Mouse (Mus musculus) right cerebral cortex, adult 2 months (tissue): ENCODE measurements at regions not wholly inside any gene's neighbourhood (a gene's known extent, or its start where the extent isn't known, plus 50 kb on each side); places are given as distances from the start of the nearest gene placed in this dataset.
A peak's percentile ranks its signal among the peaks of the same experiment; 100 is the strongest.
"Not testable (repeated sequence)": the region's sequence is repeated elsewhere in the genome, so short reads cannot be mapped to it uniquely, and the experiment has no call there.

Experiments used
- DNase-seq, 2 experiments: peaks; one replicate each; pipeline ENCODE4 v3.0.0; 2021 to 2022; ENCODE audit warnings: low spot score in 2 of 2

DNA sequence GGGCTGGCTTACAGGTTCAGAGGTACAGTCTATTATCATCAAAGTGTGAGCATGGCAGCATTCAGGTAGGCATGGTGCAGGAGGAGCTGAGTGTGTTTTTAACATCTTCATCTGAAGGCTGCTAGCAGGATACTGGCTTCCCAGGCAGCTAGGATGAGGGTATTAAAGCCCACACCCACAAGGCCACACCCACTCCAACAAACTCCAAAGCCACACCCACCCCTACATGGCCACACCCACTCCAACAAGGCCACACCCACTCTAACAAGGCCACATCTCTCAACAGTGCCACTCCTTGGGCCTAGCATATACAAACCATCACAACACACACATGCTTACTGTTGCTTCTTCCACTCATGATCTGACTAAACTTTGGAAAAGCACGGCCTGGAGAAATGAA is 172.5 kb downstream of the Msrb3 start:
- DNase-seq: no peak

DNA sequence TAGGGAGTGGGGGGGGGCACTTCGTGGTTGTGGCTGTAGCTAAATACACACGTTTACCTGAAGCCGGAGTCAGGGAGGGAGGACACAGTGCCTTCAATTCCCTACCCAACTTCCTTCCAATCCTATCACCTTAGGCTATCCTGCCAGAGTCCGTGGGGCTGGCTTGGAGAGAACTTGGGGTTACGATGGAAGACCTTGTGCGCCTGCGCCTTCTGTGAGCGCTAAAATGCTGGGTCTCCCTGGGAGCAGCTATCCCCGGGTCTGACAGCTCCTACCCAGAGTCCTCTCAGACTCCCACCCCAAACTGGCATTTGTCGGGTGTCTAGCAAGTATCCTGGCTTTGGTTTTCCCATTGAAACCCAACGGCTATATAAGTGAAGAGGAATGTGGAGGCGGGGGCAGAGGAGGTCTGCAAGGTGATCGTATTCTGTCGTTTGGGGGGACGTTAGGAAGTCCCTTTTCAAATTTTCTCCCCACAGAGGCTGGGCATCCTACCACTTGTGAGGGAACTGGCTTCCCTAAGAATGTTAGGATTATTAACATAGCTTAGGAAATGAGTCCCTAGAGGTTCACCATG is 176.9 kb downstream of the Msrb3 start:
- DNase-seq: no peak

DNA sequence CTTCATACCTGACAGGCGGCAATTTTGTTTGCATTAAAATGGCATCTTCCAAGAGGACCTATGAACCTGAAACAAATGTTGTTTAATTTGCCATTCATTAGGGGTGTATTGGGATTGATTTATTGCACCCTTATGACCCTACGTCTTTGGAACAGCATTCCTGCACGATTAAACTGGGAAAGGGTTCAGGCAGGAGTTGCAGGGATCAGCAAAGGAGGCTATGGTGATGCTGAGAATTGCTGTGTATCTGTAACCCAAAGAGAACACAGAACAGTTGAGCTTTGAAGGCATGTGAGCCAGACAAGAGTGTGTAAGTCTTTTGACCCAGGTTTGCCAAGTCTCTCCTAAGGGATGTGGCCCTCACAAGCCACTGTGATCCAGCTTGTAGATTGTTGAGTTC is 177.9 kb downstream of the Msrb3 start:
- DNase-seq: no peak

DNA sequence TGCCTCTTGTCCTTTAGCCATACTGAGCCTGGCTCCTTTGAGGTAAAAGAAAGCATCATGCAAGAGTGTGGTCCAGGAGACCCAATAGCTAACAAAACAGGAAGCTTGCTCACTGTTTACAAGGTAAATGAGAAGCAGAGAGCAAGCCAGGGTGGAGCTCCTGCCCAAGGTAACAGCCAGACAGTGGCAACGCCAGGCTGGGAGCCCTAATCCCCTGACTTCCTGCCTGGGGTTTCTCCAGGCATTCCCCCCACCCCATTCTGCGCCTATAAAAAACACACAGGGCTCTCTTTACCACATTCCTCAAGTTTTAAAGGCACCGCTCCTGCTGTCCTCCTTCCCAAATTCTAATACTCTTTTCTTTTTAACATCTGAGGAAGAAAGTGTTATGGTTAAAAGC is 178.8 kb downstream of the Msrb3 start:
- no peak for DNase-seq

DNA sequence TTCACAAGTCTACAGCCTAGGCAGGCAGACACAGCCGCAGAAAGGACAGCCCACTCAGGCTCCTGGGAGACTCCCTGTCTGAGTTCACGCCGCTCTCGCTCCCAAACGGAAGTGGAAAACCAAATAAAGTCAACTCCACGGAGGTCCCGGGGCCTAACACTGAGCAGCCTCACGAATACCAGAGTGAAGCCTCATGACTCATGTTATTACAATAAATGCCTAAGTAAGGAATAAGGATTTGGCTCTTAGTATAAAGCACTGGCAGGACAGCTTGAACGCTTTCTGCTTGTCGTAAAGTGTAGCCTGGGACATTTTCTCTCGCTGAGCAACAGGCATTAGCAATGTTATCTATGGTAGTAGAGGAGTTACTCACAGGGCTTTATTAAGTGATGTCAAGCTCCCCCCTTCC is 181.7 kb downstream of the Msrb3 start:
- DNase-seq: no peak

- DNase-seq: no peak
Measured at GRCm38 (mm10) chr10:120716391-120716790, 182.5 kb downstream of the Msrb3 start.

DNA sequence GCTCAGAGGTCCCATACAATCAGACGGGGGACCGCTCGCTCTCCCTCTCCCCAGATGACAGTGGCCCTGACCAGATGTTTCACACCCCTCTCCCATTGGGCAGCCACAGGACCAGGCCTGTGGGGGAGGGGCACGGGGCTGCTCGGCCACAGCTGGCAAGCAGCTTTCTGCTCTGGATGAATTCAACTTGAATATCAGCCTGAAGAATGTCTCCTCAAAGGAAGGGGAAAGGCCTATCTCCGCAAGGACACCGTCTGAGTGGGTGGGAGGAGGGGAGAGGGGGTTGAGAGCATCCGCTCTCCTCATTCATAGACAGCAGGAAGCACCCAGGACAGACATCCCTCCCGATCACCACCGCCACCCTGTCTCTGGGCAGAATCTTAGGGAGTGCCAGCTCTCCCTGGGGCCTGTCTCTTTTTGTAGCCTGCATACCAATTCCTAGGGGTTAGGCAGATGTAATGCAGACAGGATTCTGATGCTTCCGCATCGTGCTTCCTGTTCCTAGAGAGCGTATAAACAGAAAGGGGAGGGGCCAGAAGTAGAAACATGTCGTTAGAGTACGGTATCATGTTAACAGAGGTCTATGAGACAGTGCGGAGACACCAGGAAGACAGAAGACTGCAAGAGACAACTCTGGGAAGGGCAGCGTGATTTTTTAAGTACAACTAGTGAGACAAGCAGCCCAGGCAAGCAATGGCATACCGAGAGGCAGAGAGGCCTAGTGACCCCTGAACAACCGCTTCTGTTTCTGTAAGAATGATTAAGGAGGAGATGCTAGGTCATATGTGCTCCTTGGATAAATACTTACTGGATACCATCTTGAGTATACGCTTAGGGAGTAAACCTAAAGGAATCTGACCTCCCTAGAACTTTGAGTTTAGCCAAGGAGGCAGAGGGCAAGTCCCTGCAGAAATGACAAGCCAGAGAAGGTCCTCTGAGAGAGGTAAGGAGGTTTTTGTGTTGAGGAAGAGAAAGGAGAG is 190.8 kb downstream of the Msrb3 start:
- DNase-seq: no peak

GRCm38 (mm10) chr10:120706684-120707290 is 192.1 kb downstream of the Msrb3 start:
- no peak for DNase-seq

DNA sequence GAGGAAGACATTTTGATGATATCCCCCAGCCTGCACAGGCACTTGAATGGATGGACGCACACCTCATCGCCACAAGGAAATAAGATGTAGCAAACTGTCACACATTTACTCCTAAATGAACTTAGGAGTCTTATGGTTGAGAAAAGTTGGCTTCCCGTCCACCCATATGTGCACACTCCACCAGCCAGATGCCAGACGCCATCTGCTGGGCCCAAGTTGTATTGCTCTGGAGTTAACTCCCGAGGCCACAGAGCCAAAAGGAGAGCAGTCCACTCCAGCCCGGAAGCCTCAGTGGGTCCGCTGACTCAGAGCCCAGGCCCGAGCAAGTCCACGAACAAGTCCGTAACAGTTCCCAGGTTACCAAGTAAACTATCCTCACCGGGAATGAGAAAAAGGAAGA is 197.1 kb downstream of the Msrb3 start:
- peak; percentile 81 to 85 for DNase-seq

- DNase-seq: no peak
Measured at GRCm38 (mm10) chr10:120697275-120697856, 201.5 kb downstream of the Msrb3 start.

GRCm38 (mm10) chr10:120696481-120696880 is 202.4 kb downstream of the Msrb3 start:
- no peak for DNase-seq

GRCm38 (mm10) chr10:120694472-120694871 is 204.4 kb downstream of the Msrb3 start:
- peak in 1 of 2 experiments; percentile 5 for DNase-seq

- DNase-seq: no peak
Measured at GRCm38 (mm10) chr10:120691451-120691850, 207.4 kb downstream of the Msrb3 start.

DNA sequence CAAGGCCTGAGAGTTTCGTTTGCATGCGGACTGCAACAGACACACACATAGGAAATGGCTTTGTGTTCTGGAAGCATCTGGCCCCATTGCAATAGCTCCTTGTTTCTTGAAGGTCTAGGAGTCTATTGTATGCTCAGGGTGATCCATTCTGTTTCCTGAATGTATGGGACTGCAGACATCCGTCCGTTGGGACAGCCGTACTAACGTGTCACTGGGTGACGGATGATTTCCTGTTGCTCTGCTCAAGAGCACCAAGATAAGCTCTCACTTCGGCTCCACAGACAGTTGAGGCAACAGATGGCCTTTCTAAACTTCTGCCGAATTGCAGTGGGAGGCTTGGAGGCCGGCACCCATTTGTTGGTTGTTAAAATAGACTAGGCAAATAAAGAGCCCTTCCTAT is 209.9 kb upstream of the Hmga2 start:
- peak in 1 of 2 experiments; percentile 5 for DNase-seq

DNA sequence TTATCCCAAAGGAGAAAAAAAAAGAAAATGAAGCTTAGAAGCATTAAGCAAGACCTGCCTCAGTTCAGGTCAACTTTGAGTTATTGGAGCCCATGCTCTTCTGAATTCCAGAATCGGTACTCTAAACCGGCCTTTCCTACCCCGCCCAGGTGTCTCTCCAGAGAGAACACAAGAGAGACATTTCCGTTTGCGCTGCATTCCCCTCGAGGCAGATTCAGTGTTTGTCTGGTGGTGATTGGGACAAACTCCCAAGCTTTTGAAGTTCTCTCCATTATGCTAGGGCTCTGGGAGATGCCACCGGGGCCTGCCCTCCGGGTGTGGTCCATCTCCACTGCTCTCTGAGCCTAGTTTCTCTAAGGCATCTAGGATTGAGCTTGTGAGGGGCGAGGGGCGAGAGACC is 205.8 kb upstream of the Hmga2 start:
- DNase-seq: no peak

DNA sequence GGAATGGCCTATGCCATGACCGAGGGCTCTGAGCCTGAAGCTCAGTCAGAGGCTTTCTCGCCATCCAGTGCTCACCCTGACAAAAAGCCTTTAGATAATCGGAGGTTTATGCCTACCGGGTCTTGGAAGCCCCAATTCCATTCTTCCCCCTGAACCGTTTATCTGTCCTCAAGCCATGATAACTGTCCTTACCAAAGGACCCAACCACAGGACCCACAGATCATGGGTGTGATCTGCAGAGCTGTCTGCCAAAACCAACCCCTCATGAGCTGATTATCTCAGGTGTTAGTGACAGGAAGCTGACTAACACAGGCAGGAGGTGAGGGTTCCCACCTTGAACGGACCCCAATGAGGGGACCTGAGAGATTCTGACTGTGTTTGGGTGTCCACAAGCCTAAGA is 203.7 kb upstream of the Hmga2 start:
- DNase-seq: no peak

- no peak for DNase-seq
Measured at GRCm38 (mm10) chr10:120678277-120678676, 202.0 kb upstream of the Hmga2 start.

DNA sequence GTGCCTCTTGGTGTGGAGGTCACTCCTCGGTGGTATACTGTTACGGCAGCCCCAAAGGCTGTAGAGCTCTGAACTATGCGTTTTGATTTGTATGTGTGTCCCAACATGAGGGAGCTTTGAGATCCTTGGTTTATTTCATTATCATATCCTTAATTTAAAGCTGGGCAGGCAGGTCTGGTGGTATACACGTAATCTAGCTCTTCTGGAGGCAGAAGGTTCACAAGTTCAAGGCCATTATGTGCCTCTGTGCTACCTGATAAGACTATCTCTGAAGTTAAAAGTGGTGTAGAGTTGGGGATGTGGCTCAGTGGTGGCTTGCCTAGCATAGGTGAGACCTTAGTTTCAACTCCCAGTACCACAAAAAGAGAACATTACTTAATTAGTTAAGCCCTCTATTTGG is 199.1 kb upstream of the Hmga2 start:
- DNase-seq: no peak

- no peak for DNase-seq
Measured at GRCm38 (mm10) chr10:120674321-120675045, 198.2 kb upstream of the Hmga2 start.

- DNase-seq: not testable (repeated sequence)
Measured at GRCm38 (mm10) chr10:120667678-120668031, 191.4 kb upstream of the Hmga2 start.

DNA sequence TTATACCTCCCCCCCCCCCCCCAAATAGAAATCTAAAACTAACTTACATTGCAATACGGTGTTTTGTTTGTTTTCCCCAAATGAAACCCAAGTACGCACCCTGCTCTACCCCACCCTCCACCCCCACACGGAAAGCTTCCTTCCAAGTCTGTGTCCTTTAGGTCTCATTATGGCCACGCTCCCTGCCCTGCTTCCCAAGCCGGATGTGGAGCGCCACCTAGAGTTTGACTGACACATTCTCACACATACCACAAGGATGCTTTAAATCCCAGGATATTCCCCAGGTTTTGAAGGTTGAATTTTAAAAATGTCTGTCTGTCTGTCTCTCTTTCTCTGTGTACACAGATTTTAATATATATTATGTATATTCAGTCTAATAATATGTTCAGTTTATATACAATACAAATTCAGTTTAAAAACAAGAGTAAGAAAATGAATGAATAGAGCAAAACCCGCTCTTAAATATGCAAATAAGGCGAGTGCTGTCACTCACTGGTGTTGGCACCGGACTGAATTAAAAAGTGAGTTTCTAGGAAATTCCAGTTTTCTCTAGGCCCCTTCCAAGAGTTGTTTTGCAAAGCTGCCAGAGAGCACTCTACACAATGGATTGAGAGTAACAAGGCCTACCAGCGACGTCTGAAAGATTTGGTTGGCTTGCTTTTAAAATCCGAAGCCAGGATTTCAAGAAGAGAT is 190.9 kb upstream of the Hmga2 start:
- DNase-seq: peak; percentile 18 to 39
